Mouse (Mus musculus): ENCODE data around the gene Cyp46a1. TPM values are rescaled to one million over a fixed set of nuclear protein-coding genes. Genes with fewer than 3 reads are reported as not detected.

Cyp46a1 gene
- polyA plus RNA-seq, 1 experiment from 2014 or later = 8.0 TPM

Other genes starting within 250 kb of the Cyp46a1 start
- 89.0 and 90.1 TPM in 2 replicates for gene Setd3, start 155.1 kb upstream of the Cyp46a1 start, polyA plus RNA-seq (2015; fragmentation: Nextera tagmentation; extraction: Ambion mirVana)
- 4.4 and 4.8 TPM in 2 replicates for gene Ccnk, start 154.8 kb upstream of the Cyp46a1 start, polyA plus RNA-seq (2015; fragmentation: Nextera tagmentation; extraction: Ambion mirVana)
- gene Ccdc85c, start 59.0 kb upstream of the Cyp46a1 start, polyA plus RNA-seq (2015; fragmentation: Nextera tagmentation; extraction: Ambion mirVana) = 6.3 and 6.6 TPM in 2 replicates
- gene Hhipl1, start 28.1 kb upstream of the Cyp46a1 start, polyA plus RNA-seq (2015; fragmentation: Nextera tagmentation; extraction: Ambion mirVana) = 0.44 and 0.69 TPM in 2 replicates
- 45.3 and 46.3 TPM in 2 replicates for gene Eml1, start 36.6 kb downstream of the Cyp46a1 start, polyA plus RNA-seq (2015; fragmentation: Nextera tagmentation; extraction: Ambion mirVana)
- gene Evl, start 220.3 kb downstream of the Cyp46a1 start, polyA plus RNA-seq (2015; fragmentation: Nextera tagmentation; extraction: Ambion mirVana) = 75.4 and 79.3 TPM in 2 replicates